Mouse (Mus musculus) cerebellum, adult 2 months (tissue): ENCODE measurements at regions not wholly inside any gene's neighbourhood (a gene's known extent, or its start where the extent isn't known, plus 50 kb on each side); places are given as distances from the start of the nearest gene placed in this dataset.

Source experiments
- CTCF ChIP-seq: fragments of 200-500 bp; IDR thresholded peaks from 2 replicates; pipeline ENCODE4 v1.5.1; 2011; ENCODE audit warnings: low read depth, mild to moderate bottlenecking, control low read depth, low read length, moderate library complexity, borderline replicate concordance; ENCODE audit not compliant: insufficient read depth
- POLR2A ChIP-seq: fragments of 200-500 bp; IDR thresholded peaks from 2 replicates; pipeline ENCODE4 v1.6.1; 2011; ENCODE audit warnings: low read length, control low read depth, borderline replicate concordance; ENCODE audit not compliant: insufficient read depth

DNA sequence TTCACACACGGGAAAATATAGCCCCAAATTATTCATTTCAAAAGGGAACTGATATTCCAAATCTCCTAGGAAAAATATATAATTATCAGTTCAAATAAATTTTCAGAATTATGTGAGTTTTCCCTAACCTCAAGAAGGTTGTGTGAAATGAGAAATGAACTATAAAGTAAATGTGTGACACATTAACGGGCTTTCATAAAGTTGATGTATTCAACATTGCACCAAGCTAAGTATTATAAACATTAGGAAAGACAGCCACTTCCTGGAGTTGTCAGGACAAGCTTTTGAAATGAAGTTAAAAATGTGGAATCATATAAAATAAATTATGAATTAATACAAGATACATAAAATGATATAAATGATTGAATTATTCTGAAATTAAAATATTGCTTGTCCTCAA is 207.0 kb upstream of the Adgrl3 start:
- TF ChIP-seq POLR2A: no peak
- TF ChIP-seq CTCF: no peak
